Mouse (Mus musculus): ENCODE results near the gene Csmd2.
A peak's percentile ranks its signal among the peaks of the same experiment; 100 is the strongest.

Csmd2 gene

DNA sequence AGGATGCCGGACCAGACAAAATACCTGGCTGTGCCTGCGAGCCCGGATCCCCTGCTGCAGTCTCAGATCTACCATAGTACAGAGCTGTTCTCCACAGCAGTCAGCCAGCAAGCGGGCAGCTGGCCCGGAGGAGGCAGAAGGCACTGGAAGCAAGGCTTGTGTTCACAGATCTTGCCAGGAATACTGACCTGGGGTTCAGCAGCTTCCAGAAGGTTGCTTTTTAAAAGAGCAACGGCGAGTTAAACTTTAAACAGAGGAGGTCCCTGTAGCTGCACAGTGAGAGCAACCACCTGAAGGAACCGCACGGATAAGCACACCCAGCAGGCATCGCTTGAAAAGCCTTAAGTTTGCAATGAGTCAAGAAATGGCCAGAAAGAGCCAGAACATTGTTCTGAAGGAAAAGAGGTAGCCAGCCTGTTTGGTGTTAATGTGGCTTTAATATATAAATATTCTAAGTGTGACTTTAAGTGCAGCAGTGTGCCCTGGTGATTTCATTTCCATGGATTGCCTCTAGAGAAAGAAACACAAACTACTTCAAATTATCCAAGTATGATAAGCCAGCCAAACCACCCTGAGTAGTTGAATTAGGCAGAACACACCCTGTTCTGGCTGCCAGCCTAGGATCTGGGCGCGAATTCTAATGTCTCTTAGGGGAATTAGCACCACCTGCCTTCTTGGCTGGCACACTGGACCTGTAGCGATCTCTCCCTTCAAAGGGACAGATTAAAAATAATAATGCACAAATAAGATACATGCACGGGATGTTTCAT is 439.8 kb downstream of the Csmd2 start:
- no peak for DNase-seq

DNA sequence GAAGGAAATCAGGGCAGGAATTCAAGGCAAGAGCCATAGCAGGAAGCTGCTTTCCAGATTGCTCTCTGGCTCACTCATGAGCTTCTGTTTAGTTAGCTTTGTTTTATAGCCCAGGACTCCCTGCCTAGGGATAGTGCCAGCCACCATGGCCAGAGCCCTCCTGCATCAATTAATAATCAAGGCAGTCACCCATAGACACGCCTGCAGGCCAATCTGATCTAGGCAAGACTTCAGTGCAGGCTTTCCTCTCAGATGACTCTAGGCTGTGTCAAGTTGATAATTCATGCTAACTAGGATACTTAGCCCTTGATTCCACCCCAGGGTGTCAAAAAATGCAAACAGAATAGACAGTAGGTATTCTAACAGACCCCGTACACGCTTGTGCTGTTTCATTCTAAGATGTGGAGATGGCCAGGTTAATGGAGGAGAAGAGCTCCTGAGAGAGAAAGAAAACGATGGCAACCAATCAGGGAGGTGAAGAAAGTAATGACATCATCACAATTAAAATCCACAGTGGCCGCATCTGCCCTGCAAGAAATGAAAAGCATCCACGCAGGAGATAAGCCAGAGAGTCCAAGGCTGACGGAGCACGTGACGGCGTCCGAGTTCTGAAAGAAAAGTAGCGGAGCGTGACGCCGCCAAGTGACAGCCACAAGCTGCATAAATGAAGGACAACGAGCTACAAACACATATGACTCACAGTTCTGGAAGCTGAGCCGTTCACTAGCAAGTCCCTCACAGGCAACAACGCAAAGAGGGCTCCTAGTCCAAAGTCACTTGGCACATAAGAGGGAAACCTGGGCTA is 440.8 kb downstream of the Csmd2 start:
- DNase-seq, result peak; percentile 43

DNA sequence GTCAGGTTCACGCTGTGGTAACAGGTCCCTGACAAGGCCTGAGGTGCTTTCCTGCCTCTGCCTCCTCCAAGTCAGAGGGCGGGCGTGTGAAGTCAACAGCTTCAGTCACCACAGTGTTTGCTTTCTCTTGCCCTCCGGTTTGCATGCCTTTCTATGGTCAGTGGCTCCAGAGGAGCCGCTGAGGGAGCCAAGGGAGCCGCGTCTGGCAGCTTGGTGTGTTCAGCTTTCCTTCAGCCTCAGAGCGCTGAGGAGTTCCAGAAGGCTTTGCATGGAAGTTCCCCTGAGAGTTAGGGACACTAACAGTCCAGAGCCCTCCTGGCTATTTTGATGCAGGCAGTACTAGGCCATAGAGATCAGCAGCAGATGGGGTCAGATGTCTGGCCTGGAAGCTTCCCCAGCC is 441.9 kb downstream of the Csmd2 start:
- DNase-seq, result no peak

DNA sequence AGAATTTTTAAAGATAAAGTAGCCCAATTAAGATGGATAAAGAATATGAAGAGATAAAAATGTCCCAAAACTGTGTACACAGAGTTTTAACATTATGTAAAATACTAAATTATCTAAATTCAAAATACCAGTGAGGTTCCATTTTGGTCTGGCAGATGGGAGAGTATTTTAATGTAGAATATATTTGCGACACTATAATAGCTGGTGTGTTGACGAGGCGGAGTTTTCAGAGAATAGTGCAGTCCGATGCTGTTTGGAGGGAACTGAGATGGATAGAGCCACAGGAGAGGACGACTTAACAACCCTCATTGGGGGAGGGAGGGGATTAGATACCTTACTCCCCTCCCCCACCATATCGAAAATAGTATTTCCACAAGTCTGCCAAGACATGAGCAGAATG is 452.9 kb downstream of the Csmd2 start:
- DNase-seq, result no peak

DNA sequence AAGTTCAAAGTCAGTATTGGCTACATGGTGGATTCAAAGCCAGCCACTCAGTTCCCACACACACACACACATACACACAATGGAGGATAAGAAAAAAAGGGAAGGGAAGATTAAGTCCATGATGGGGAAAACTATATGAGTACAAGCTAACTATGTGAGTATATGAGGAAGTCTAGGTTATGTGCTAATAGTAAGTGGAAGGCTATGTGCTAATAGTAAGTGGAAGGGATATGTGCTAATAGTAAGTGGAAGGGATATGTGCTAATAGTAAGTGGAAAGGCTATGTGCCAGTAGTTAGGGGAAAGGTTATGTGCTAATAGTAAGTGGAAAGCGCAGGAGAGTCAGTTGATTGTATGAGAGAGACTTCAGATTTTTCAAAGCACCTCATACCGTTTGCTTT is 453.6 kb downstream of the Csmd2 start:
- DNase-seq, result no peak

DNA sequence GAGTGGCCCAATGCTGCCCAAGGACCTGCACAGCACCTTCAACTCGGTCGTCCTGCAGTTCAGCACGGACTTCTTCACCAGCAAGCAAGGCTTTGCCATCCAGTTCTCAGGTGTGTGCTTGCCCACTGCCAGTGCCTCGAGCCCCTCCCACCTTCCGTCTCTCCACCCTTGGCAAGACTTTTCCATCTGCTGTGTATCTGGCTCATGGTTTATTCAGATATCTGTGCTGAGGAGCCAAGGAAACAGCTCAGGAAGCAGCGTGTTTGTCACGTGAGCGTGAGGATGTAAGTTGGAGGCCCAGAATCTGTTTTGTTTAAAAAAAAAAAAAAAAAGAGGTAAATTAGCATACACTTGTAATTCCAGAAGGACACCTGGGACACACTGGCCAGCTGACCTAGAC is 455.1 kb downstream of the Csmd2 start:
- no peak for DNase-seq

DNA sequence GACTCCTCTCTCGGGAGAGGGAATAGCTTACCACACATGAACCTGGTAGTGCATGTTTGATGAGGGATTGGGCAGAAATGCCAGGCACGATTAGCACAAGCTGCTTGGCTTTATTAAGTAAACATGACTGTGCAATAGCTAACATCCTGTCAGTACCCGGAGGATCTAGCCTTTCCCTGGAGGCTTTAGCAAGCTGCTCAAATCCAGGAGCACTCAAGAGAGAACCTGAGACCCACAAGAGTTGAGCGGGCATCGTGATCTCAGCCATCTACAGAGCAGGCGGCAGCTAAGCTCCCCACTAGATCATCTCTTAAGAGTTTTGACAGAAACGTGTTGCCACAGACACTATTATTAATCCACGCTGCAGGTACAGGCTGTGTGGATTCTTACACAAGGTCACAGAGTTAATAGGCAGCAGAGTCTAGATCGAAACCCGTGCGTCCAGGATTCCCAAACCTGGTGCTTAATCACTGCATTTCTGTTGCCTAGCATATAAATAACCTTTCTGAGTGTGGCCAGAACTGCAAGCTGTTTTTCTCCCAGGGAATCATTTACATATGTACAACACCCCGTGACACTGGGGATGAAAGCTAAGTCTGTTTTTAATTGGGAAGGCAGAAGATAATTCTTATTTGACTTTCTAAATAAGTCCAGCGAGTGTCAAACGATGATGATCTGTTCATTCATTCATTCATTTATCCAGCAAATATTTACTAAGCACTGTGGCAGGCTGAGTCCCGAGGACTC is 458.0 kb downstream of the Csmd2 start:
- DNase-seq, result no peak

DNA sequence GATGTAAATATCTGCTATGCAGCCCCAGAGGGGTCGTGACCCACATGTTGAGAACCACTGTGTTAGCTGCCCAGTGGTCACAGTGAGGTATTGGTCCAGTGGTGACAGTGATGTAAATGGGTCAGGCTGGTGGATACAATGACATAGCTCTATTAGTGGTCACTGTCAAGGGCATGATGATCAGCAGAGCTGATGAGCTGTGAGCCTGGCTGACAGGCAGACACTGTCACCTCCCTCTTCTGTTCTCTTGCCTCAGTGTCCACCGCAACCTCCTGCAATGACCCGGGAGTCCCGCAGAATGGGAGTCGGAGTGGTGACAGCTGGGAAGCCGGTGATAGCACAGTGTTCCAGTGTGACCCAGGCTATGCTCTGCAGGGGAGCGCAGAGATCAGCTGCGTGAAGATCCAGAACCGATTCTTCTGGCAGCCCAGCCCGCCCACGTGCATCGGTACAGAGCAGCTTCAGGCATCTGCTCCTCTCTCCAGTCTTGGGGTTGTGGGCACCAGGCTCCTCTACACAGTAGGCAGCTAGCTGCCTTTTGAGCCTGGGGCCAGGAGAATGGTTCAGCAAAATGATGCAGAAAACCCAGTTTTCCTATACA is 461.3 kb downstream of the Csmd2 start:
- peak; percentile 57 for DNase-seq

DNA sequence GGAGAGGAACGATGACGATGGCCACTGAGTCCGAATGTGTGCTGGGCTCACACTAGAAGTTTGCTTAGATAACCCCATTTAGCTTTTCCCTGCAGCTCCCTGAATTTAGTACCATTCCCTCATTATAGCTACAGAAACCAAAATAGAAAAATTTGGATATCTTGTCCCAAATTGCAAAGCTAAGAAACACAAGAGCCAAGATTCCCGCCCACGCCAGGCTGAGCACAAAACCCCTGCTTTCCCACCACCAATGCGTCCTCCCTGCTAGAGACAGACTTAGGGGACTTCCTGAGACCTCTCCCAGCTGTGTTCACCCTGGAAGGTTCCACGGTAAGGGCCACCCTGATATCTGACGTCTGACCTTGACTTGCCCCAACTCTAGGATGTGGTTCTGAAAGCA is 462.5 kb downstream of the Csmd2 start:
- peak; percentile 47 for DNase-seq

DNA sequence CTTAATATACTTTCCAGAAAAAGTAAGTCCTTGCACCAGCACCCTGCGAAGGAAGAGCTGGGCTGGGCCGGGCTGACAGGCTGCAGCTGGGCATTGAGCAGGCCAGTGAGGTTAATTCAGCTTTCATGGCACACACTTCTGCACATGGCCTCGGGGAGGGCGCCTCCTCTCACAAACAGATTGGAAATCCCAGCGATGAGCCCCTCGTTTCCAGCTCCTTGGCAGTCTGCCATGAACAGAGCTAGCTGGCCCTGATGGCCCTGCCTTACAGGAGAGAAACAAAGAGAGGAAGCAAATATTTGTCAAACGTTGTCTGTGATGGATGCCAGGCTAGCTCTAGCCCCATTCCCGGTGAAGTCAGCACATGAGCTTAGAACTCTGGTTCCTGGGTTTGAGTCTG is 463.3 kb downstream of the Csmd2 start:
- peak; percentile 36 for DNase-seq

DNA sequence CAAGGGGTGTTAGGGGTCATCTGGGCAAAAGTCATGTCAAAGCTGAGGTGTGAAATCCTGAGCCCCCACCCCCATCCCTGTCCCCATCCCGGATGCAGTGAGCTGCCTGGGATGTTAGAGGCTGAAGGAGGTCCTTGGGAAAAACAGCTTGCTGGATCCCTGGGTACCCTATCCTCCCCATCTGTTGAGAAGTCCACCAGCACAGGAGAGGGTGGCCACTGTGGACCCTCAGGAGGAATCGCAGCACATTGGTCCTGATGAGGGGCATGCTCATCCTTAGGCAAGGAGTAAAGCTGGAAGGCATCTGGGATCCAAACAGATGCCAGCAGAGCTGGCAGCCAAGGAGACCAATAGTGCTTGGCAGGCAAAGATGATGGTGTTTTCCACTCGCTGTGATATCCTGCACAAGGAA is 463.7 kb downstream of the Csmd2 start:
- DNase-seq, result no peak

DNA sequence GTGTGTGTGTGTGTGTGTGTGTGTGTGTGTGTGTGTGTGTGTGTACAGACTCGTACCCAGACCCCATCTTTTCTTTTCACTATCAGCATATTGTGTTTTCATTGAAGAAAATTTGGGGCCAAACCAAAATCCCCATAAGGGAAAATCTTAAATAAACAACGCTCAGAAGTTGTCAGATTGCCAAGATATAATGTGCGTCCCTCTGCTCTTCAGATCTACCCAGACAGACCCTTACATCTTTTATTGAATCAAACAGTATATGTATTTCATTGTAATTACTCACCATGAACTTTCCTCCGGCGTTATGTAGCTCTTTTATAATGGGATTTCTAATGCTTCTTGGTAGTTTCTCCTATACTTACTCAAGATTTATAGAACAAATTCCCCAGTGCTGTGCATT is 479.1 kb downstream of the Csmd2 start:
- DNase-seq, result no peak

DNA sequence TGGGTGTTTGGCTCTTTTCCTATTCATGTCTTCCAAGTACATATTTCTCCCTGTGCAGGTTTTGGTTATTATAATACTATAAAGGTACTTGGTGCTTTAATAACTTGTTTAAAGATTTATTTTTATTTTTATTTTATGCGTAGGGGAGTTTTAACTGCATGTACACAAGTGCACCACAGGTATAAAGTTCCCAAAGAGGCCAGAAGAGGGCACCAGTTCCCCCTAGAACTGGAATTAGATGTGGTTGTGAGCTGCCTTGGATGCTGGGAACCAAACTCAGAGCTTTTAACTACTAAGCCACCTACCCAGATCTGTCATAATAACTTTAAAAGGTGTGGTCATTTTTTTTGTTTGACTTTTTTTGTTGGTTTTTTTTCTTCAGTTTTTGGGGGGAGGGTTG is 480.4 kb downstream of the Csmd2 start:
- DNase-seq, result no peak

DNA sequence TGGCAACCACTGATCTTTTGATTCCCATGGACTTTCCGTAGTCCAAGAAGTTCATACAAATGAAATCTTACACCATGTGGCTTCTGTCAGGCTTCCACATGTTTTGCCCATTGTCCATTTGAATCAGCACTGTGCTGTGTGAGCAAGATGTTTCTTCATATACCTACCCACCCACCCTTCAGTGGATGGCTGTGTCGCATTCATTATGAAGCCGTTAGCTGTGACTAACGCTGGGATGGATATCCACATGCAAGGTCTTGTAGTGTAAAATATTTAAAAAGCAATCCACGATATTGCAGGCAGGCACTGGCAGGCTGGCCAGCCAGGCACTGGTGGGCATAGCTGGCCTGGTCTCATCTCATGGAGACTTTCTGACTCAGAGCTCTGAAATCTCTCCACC is 488.6 kb downstream of the Csmd2 start:
- peak; percentile 20 for DNase-seq

DNA sequence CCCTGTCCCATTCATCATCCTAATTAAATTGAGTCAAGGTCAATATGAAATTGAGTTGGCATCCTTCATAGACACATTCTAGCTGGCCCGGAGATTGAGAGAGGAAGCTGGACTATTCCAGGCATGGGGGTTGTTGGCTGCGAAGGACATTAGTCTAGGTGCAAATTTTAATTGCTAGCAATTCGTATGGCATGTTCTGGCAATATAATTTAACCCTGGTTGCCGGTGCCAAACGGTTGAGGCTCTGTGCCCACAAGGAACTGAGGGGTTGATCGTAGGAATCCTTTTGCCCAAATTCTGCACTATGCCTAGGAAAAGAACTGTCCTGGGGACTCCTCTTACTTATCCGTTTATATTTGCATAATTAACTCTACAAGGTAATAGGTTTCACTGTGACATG is 496.2 kb downstream of the Csmd2 start:
- DNase-seq, result no peak

DNA sequence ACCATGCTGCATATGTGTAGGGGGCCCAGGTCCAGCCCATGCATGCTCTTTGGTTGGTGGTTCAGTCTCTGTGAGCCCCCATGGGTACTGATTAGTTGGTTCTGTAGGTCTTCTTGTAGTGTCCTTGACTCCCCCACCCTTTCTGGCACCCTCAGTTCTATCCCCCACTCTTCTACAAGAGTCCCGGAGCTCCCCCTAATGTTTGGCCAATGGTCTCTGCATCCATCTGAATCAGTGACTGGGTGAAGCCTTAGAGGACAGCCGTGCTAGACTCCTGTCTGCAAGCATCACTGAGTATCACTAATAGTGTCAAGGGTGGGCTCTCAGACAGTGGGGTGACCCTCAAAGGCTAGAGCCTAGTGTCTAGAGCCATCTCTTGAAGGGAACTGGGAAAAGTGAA is 497.0 kb downstream of the Csmd2 start:
- no peak for DNase-seq

DNA sequence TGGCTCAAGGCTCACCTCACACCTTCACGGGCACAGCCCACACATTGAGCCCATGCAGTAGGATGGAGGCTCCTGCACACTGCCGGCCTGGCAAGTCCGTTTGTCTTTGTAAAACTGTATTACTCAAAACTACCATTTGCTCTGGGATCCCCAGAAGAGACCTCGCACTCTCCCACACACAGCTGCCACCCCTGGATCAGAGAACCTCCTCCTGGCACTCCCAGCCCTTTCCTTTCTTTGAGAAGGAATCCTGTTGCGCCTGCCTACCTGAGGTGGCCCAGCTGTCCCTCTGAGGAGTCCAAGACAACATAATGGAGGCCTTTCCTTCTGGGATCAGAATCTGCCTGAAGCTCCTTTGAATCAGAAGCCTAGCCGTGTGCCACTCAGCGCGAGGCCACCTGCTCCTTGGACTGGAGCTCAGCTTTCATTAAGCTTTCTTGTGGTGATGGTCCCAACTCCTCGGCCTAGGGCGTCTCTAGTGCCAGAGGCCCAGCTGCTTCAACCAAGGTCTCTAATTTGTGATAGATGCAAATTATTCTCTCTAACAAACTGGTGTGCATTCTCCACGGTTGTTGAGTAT is 502.0 kb downstream of the Csmd2 start:
- peak; percentile 16 for DNase-seq

DNA sequence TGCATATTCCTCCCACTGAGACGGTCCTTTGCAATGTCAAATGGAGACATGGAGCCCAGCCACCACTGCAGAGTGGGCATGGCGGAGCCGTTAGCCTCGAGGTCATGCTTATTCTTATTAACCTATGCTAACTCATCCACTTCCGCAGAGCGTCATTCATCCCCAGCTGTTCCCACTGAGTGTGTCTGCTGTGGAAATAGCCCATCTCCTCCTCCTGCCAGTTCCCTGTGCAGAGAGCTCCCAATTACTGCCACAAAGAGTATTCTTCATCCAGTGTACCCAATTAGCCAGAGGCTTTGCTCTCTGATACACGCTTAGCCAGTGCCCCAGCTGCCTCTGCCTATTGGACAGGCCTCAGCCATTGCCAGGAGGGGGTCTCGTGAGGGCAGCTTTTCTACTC is 504.4 kb downstream of the Csmd2 start:
- DNase-seq, result no peak

DNA sequence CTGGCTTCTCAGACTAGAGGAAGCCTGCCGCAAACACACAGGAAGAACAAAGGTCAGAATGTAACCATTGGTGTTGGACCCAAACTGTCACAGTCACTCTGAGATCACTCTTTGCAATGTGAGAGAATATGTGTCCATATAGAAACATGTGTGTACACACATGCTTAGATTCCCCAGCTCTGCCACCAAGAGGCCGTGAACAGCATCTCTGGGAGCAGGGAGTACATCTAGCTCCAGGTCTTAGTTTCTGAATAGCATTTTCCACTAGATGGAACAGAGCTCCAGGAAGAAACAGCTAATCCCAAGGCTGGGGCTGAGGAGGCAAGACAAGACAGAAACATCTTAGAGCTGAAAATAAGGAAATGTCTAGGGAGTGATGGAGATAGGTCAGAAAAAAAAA is 512.3 kb downstream of the Csmd2 start:
- DNase-seq, result no peak

DNA sequence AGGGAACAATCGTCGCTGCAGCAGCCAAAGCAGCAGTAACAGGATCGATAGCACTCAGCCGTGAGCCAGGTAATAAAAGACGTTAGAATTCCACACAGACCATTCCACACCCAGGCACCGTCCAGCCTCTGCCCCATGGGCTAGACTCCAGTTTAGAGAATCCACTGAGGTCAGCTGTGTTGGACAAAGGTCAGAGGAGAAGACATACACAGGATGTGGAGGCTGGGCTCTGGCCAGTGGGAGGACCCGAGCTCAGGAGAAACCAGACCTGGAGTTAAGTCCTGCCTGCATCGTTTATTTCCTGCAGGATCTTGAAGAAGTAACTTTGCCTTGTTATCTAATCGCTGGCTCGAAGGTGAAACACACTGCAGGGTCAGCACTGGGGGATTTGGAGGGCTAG is 519.2 kb downstream of the Csmd2 start:
- no peak for DNase-seq

DNA sequence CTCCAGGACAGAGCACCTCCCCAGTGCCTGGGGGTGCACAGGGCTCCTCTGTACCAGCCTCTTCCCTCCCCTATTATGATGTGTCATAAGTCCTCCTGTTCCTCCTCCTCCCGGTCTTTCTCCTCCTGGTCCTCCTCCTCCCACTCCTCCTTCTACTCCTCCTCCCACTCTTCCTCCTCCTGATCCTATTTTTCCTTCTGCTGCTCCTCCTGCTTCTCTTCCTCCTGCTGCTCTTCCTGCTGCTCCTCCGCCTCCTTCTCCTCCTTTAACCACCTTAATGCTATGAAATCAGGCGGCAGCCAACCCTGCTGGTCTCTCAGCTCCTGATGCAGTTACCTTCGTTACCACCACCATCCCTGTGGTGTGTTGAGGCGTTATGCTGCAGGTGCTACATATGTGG is 522.2 kb downstream of the Csmd2 start:
- peak; percentile 40 for DNase-seq

DNA sequence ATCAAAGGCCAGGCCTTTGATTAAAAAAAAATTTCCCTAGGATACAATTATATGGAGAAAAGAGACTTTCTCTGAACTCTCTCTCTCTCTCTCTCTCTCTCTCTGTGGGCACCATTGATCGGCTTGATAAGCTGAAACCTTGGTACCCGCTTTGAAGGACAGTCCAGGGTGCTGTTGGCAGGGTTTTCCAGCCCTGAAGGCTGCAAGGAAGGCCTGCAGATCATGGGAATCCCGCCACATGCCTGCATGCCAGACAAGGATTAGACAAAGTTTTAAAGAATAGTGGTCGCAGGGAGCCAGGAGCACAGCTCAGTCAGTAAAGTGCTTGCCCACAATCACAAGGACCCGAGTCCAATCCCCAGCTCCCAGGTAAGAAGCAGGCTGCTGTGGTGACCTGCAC is 526.8 kb downstream of the Csmd2 start:
- DNase-seq, result no peak

DNA sequence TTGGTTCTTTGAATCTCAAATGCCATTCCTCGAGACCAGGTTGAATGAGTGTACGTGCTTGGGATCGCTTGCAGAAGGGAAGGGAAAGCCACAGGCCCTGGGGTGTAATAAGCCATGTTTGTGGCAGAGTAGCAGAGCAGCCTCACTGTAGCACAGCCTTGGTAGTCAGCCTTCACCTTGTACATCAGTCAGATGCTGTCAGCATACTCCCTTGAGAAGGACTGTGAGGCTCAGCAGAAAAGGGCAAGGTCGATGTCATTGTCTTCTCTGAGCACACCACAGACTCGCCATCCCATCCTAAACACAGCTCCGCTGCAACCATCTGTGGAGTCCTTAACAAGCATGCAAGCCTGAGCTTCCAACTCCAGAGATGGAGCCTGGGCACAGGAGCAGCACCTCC is 533.6 kb downstream of the Csmd2 start:
- DNase-seq, result no peak

Measured in right cerebral cortex, postnatal 25 days (tissue).